Mouse (Mus musculus): ENCODE results near the gene Cdk5.

- TF ChIP-seq CTCF (IDR thresholded peaks at IDR 0.05; ENCODE audit: low read depth) (no peak), EP300 (IDR thresholded peaks at IDR 0.05; ENCODE audit: low read depth) (no peak)
Measured at GRCm38 (mm10) chr5:24452691-24453233, 29.4 kb upstream of the Cdk5 start.

Measured in heart, postnatal 0 days (tissue).